Mouse (Mus musculus): Measurements from ENCODE around the gene Islr2. TPM values are rescaled to one million over a fixed set of nuclear protein-coding genes. Genes with fewer than 3 reads are reported as not detected.
A peak's percentile ranks its signal among the peaks of the same experiment; 100 is the strongest.

Gene Islr2
- polyA plus RNA-seq, 1 experiment from 2014 or later: 1.3 TPM

GRCm38 (mm10) chr9:58246083-58246591 lies 42.0 kb upstream of the Islr2 start:
- H3K27ac ChIP-seq (ENCODE audit: low read length): no peak overlapping the region
- H3K4me1 ChIP-seq (ENCODE audit: control insufficient read depth, insufficient read depth, low read length): peaks cover 55% of the 10 kb centered on the region
- H3K9me3 ChIP-seq (replicated peaks; ENCODE audit: control insufficient read depth, low read length): no peaks in the 10 kb centered on the region
- 0 out of 2 replicates have a peak overlapping the region, but pooled peaks have one; percentile 28 for H3K4me2 ChIP-seq (ENCODE audit: low read depth, low read length)
- no peaks in the 10 kb centered on the region for H3K36me3 ChIP-seq (ENCODE audit: control insufficient read depth, insufficient read depth, low read length)
- ATAC-seq (ENCODE audit: insufficient read depth, low FRiP score): no peak
- H3K4me3 ChIP-seq (replicated peaks; ENCODE audit: low read length): no peak overlapping the region
- H3K9ac ChIP-seq (ENCODE audit: low read length): no peak overlapping the region
- no peaks in the 10 kb centered on the region for H3K27me3 ChIP-seq (ENCODE audit: control insufficient read depth, insufficient read depth, low read length)
- 67% methylated on average over 4 of the region's 4 CpGs for WGBS

GRCm38 (mm10) chr9:58243696-58244095 lies 39.6 kb upstream of the Islr2 start:
- H3K27ac ChIP-seq (ENCODE audit: low read length): no peak overlapping the region
- H3K9me3 ChIP-seq (replicated peaks; ENCODE audit: control insufficient read depth, low read length): no peaks in the 10 kb centered on the region
- H3K4me2 ChIP-seq (ENCODE audit: low read depth, low read length): no peak overlapping the region
- 73% methylated on average over 6 of the region's 6 CpGs for WGBS
- H3K36me3 ChIP-seq (ENCODE audit: control insufficient read depth, insufficient read depth, low read length): 0 out of 2 replicates have a peak, but pooled peaks cover 3% of the 10 kb centered on the region
- no peak for ATAC-seq (ENCODE audit: insufficient read depth, low FRiP score)
- peaks cover 44% of the 10 kb centered on the region for H3K4me1 ChIP-seq (ENCODE audit: control insufficient read depth, insufficient read depth, low read length)
- no peak overlapping the region for H3K9ac ChIP-seq (ENCODE audit: low read length)
- no peak overlapping the region for H3K4me3 ChIP-seq (replicated peaks; ENCODE audit: low read length)
- no peaks in the 10 kb centered on the region for H3K27me3 ChIP-seq (ENCODE audit: control insufficient read depth, insufficient read depth, low read length)

GRCm38 (mm10) chr9:58242696-58243095 lies 38.6 kb upstream of the Islr2 start:
- Histone ChIP-seq H3K27ac (ENCODE audit: low read length) (0 out of 2 replicates have a peak overlapping the region, but pooled peaks have one; percentile 14), H3K4me2 (ENCODE audit: low read depth, low read length) (no peak overlapping the region), H3K4me3 (replicated peaks; ENCODE audit: low read length) (no peak overlapping the region), H3K36me3 (ENCODE audit: control insufficient read depth, insufficient read depth, low read length) (0 out of 2 replicates have a peak, but pooled peaks cover 3% of the 10 kb centered on the region), H3K4me1 (ENCODE audit: control insufficient read depth, insufficient read depth, low read length) (peaks cover 37% of the 10 kb centered on the region), H3K27me3 (ENCODE audit: control insufficient read depth, insufficient read depth, low read length) (no peaks in the 10 kb centered on the region), H3K9me3 (replicated peaks; ENCODE audit: control insufficient read depth, low read length) (no peaks in the 10 kb centered on the region), H3K9ac (ENCODE audit: low read length) (no peak overlapping the region)
- WGBS: 77% methylated on average over 5 of the region's 5 CpGs
- ATAC-seq (ENCODE audit: insufficient read depth, low FRiP score): no peak

GRCm38 (mm10) chr9:58241780-58242485 lies 37.8 kb upstream of the Islr2 start:
- peaks cover 30% of the 10 kb centered on the region for H3K4me1 ChIP-seq (ENCODE audit: control insufficient read depth, insufficient read depth, low read length)
- H3K9ac ChIP-seq (ENCODE audit: low read length): 0 out of 2 replicates have a peak overlapping the region, but pooled peaks have one; percentile 30
- H3K9me3 ChIP-seq (replicated peaks; ENCODE audit: control insufficient read depth, low read length): no peaks in the 10 kb centered on the region
- 0 out of 2 replicates have a peak overlapping the region, but pooled peaks have one; percentile 1 for H3K4me2 ChIP-seq (ENCODE audit: low read depth, low read length)
- H3K27me3 ChIP-seq (ENCODE audit: control insufficient read depth, insufficient read depth, low read length): no peaks in the 10 kb centered on the region
- H3K36me3 ChIP-seq (ENCODE audit: control insufficient read depth, insufficient read depth, low read length): 0 out of 2 replicates have a peak, but pooled peaks cover 3% of the 10 kb centered on the region
- H3K4me3 ChIP-seq (replicated peaks; ENCODE audit: low read length): no peak overlapping the region
- H3K27ac ChIP-seq (ENCODE audit: low read length): peak overlapping the region; percentile 62
- WGBS: 31% methylated on average over 9 of the region's 9 CpGs
- peak; percentile 90 for ATAC-seq (ENCODE audit: insufficient read depth, low FRiP score)

GRCm38 (mm10) chr9:58234502-58235015 lies 30.4 kb upstream of the Islr2 start:
- no peak overlapping the region for H3K4me2 ChIP-seq (ENCODE audit: low read depth, low read length)
- H3K4me3 ChIP-seq (replicated peaks; ENCODE audit: low read length): no peak overlapping the region
- no peak for ATAC-seq (ENCODE audit: insufficient read depth, low FRiP score)
- no peak overlapping the region for H3K9ac ChIP-seq (ENCODE audit: low read length)
- no peaks in the 10 kb centered on the region for H3K9me3 ChIP-seq (replicated peaks; ENCODE audit: control insufficient read depth, low read length)
- peaks cover 21% of the 10 kb centered on the region; the same call in 1 of the 2 replicates for H3K36me3 ChIP-seq (ENCODE audit: control insufficient read depth, insufficient read depth, low read length)
- no peak overlapping the region for H3K27ac ChIP-seq (ENCODE audit: low read length)
- H3K27me3 ChIP-seq (ENCODE audit: control insufficient read depth, insufficient read depth, low read length): no peaks in the 10 kb centered on the region
- no peaks in the 10 kb centered on the region for H3K4me1 ChIP-seq (ENCODE audit: control insufficient read depth, insufficient read depth, low read length)
- WGBS: 97% methylated on average over 28 of the region's 28 CpGs

GRCm38 (mm10) chr9:58232374-58232773 lies 28.3 kb upstream of the Islr2 start:
- no peak overlapping the region for H3K9ac ChIP-seq (ENCODE audit: low read length)
- peaks cover 29% of the 10 kb centered on the region; the same call in 1 of the 2 replicates for H3K36me3 ChIP-seq (ENCODE audit: control insufficient read depth, insufficient read depth, low read length)
- no peak overlapping the region for H3K4me3 ChIP-seq (replicated peaks; ENCODE audit: low read length)
- no peak overlapping the region for H3K4me2 ChIP-seq (ENCODE audit: low read depth, low read length)
- 0 out of 2 replicates have a peak overlapping the region, but pooled peaks have one; percentile 18 for H3K27ac ChIP-seq (ENCODE audit: low read length)
- no peaks in the 10 kb centered on the region for H3K4me1 ChIP-seq (ENCODE audit: control insufficient read depth, insufficient read depth, low read length)
- H3K27me3 ChIP-seq (ENCODE audit: control insufficient read depth, insufficient read depth, low read length): no peaks in the 10 kb centered on the region
- H3K9me3 ChIP-seq (replicated peaks; ENCODE audit: control insufficient read depth, low read length): no peaks in the 10 kb centered on the region
- no peak for ATAC-seq (ENCODE audit: insufficient read depth, low FRiP score)
- 69% methylated on average over 5 of the region's 5 CpGs for WGBS

- H3K36me3 ChIP-seq (ENCODE audit: control insufficient read depth, insufficient read depth, low read length): peaks cover 30% of the 10 kb centered on the region; the same call in 1 of the 2 replicates
Measured at GRCm38 (mm10) chr9:58231746-58232145, 27.6 kb upstream of the Islr2 start.

GRCm38 (mm10) chr9:58228777-58229466 lies 24.8 kb upstream of the Islr2 start:
- Histone ChIP-seq H3K27ac (ENCODE audit: low read length) (no peak overlapping the region), H3K4me2 (ENCODE audit: low read depth, low read length) (no peak overlapping the region), H3K4me3 (replicated peaks; ENCODE audit: low read length) (no peak overlapping the region), H3K27me3 (ENCODE audit: control insufficient read depth, insufficient read depth, low read length) (no peaks in the 10 kb centered on the region), H3K36me3 (ENCODE audit: control insufficient read depth, insufficient read depth, low read length) (peaks cover 22% of the 10 kb centered on the region; the same call in 1 of the 2 replicates), H3K9me3 (replicated peaks; ENCODE audit: control insufficient read depth, low read length) (no peaks in the 10 kb centered on the region), H3K4me1 (ENCODE audit: control insufficient read depth, insufficient read depth, low read length) (no peaks in the 10 kb centered on the region), H3K9ac (ENCODE audit: low read length) (no peak overlapping the region)
- ATAC-seq (ENCODE audit: insufficient read depth, low FRiP score): no peak
- 88% methylated on average over 9 of the region's 9 CpGs for WGBS

More at GRCm38 (mm10) chr9:58231746-58232145, 27.6 kb upstream of the Islr2 start:
- Histone ChIP-seq H3K9ac (ENCODE audit: low read length) (no peak overlapping the region), H3K4me1 (ENCODE audit: control insufficient read depth, insufficient read depth, low read length) (no peaks in the 10 kb centered on the region), H3K4me3 (replicated peaks; ENCODE audit: low read length) (no peak overlapping the region), H3K9me3 (replicated peaks; ENCODE audit: control insufficient read depth, low read length) (no peaks in the 10 kb centered on the region), H3K4me2 (ENCODE audit: low read depth, low read length) (no peak overlapping the region), H3K27ac (ENCODE audit: low read length) (0 out of 2 replicates have a peak overlapping the region, but pooled peaks have one; percentile 18), H3K27me3 (ENCODE audit: control insufficient read depth, insufficient read depth, low read length) (no peaks in the 10 kb centered on the region)
- no peak; the same call in 1 of the 2 replicates for ATAC-seq (ENCODE audit: insufficient read depth, low FRiP score)
- 69% methylated on average over 6 of the region's 6 CpGs for WGBS

All from stomach, embryonic 16.5 days (tissue).